ENCODE assay signal across 8 mouse cellular contexts in genomic region chr16:23519771-23520170, GRCm38 (mm10). TPM values are rescaled to one million over a fixed set of nuclear protein-coding genes. Genes with fewer than 3 reads are reported as not detected.
DNase-seq lines count a peak whose midpoint lies in the region; ATAC-seq and TF ChIP-seq lines count a peak whose summit lies in the region.

No protein-coding gene starts in this region.

- H3K36me3 ChIP-seq in liver, embryonic 11.5 days (ENCODE audit: control insufficient read depth, insufficient read depth, low read length), result no peaks in the 10 kb centered on the region; the same call in 1 of the 2 replicates
- no peaks in the 10 kb centered on the region for H3K36me3 ChIP-seq in lung, postnatal 0 days (ENCODE audit: insufficient read depth, low read length)

- no peak for DNase-seq in frontal cortex, postnatal 14 days (ENCODE audit: low spot score in 2 of 2)
- DNase-seq in right cerebral cortex, adult 18-20 months, result peak; percentile 48
- DNase-seq in right cerebral cortex, postnatal 10 days (ENCODE audit: low spot score in 2 of 2), result no peak
- DNase-seq in liver, embryonic 11.5 days (ENCODE audit: low spot score), result no peak
- no peak for DNase-seq in cerebellum, postnatal 36 days
- no peak for DNase-seq in lung, postnatal 0 days (ENCODE audit: low spot score)
- no peak for DNase-seq in kidney, postnatal 25 days

- no peaks in the 10 kb centered on the region for H3K9me3 ChIP-seq in liver, embryonic 11.5 days (ENCODE audit: control insufficient read depth, low read length)
- no peaks in the 10 kb centered on the region for H3K9me3 ChIP-seq in lung, postnatal 0 days (ENCODE audit: low read length)

- peak overlapping the region; percentile 46 for H3K4me3 ChIP-seq in liver, embryonic 11.5 days (ENCODE audit: low read depth, low read length)
- H3K4me3 ChIP-seq in lung, postnatal 0 days (ENCODE audit: low read depth, low read length), result no peak overlapping the region

- WGBS in liver, embryonic 11.5 days, result 8% methylated on average over 1 of the region's 1 CpGs
- 7% methylated on average over 1 of the region's 1 CpGs for WGBS in lung, postnatal 0 days

- H3K27ac ChIP-seq in liver, embryonic 11.5 days (ENCODE audit: low read depth, low read length), result peak overlapping the region; percentile 70; the same call in 1 of the 2 replicates
- H3K27ac ChIP-seq in lung, postnatal 0 days (ENCODE audit: low read length), result no peak overlapping the region

- no peak for TF ChIP-seq EP300 in lung, postnatal 0 days (IDR thresholded peaks at IDR 0.05)

- H3K4me1 ChIP-seq in liver, embryonic 11.5 days (replicated peaks; ENCODE audit: control insufficient read depth, insufficient read depth, low read length), result peaks cover 7% of the 10 kb centered on the region
- no peaks in the 10 kb centered on the region; the same call in 1 of the 2 replicates for H3K4me1 ChIP-seq in lung, postnatal 0 days (ENCODE audit: insufficient read depth, low read depth, low read length)

- ATAC-seq in frontal cortex, adult (ENCODE audit: low TSS enrichment), result peak; percentile 50
- no peak for ATAC-seq in liver, embryonic 11.5 days (replicated peaks; ENCODE audit: low FRiP score)
- no peak for ATAC-seq in lung, postnatal 0 days

- no peak for TF ChIP-seq CTCF in lung, postnatal 0 days (IDR thresholded peaks at IDR 0.05)

- peak overlapping the region; percentile 57 for H3K4me2 ChIP-seq in liver, embryonic 11.5 days
- no peak overlapping the region for H3K4me2 ChIP-seq in lung, postnatal 0 days (replicated peaks; ENCODE audit: low read depth, low read length)

- peak overlapping the region; percentile 64; the same call in 1 of the 2 replicates for H3K9ac ChIP-seq in liver, embryonic 11.5 days (ENCODE audit: low read depth, low read length)
- H3K9ac ChIP-seq in lung, postnatal 0 days (replicated peaks; ENCODE audit: low read depth), result no peak overlapping the region

- H3K27me3 ChIP-seq in liver, embryonic 11.5 days (replicated peaks; ENCODE audit: control insufficient read depth, insufficient read depth, low read length), result 0 out of 2 replicates have a peak, but pooled peaks cover 2% of the 10 kb centered on the region
- H3K27me3 ChIP-seq in lung, postnatal 0 days (replicated peaks; ENCODE audit: insufficient read depth, low read length), result no peaks in the 10 kb centered on the region

RNA-seq across cellular contexts. Expression of gene Rtp4, which starts 0.3 kb away (rescaled TPM):
- 4.2 and 4.6 TPM in 2 replicates for polyA plus RNA-seq in liver, embryonic 11.5 days (2014; fragmentation: Nextera tagmentation; extraction: Ambion mirVana)
- 27.8 and 34.8 TPM in 2 replicates for polyA plus RNA-seq in lung, postnatal 0 days (2015; fragmentation: Nextera tagmentation; extraction: Ambion mirVana)

RNA-seq across cellular contexts. Expression of gene Masp1, which starts 0.8 kb away (rescaled TPM):
- polyA plus RNA-seq in liver, embryonic 11.5 days (2014; fragmentation: Nextera tagmentation; extraction: Ambion mirVana), result 21.6 and 23.1 TPM in 2 replicates
- polyA plus RNA-seq in lung, postnatal 0 days (2015; fragmentation: Nextera tagmentation; extraction: Ambion mirVana), result 1.2 and 1.3 TPM in 2 replicates
